Mouse (Mus musculus) brain, embryonic 14.5 days (tissue): Measurements from ENCODE around the gene Klk1.
"Not testable (repeated sequence)": the region's sequence is repeated elsewhere in the genome, so short reads cannot be mapped to it uniquely, and the experiment has no call there.

Source experiments
- CTCF ChIP-seq: fragments of 200-500 bp; IDR thresholded peaks from 2 replicates; pipeline ENCODE4 v1.5.1; 2012; ENCODE audit warnings: inconsistent platforms, mild to moderate bottlenecking, moderate library complexity, borderline replicate concordance; ENCODE audit not compliant: insufficient read depth, insufficient read length; ENCODE audit errors: extremely low read depth
- POLR2A ChIP-seq: fragments of 200-500 bp; IDR thresholded peaks from 2 replicates; pipeline ENCODE4 v1.6.1; 2012; ENCODE audit warnings: mild to moderate bottlenecking, inconsistent platforms, borderline replicate concordance; ENCODE audit not compliant: poor library complexity, insufficient read depth, insufficient read length, severe bottlenecking; ENCODE audit errors: extremely low read depth

DNA sequence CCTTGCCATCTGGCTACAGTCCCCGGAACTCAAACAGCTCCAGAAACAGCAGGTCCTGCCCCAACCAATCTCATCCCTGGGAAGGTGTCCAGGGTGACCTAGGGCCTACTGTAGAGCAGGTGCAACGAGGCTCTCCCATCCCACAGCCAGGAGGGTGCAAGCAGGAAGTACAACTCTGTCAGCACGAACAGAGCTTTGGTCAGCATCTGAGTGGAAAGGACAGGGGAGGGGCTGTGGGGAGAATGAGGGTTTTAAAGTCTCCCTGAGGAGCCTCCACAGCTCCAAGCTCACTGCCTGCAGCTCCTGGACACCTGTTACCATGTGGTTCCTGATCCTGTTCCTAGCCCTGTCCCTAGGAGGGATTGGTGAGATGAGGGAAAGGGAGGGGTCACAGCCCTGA, 18.0 kb upstream of the Klk1 start, which contains the start of gene Klk1b4:
- TF ChIP-seq CTCF, POLR2A: not testable (repeated sequence)
